13 mouse cellular contexts compared by ENCODE assay signal in the genomic region with DNA sequence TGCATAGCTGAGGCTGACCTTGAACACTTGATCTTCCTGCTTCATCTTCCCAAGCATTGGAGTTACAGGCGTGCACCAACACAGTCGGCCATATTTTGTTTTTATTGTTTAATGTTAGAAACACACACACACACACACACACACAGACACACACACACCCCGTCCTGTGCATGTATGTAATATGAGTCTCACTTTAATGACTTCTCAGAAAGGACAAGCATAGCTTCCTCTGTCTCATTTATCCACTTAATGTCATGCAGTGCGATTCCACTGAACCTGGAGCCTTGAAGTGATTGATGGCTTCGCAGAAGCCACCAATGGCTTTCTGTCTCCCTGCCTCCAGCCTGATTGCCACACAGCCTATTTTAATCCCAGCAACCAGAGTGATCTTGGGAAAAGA. TPM values are rescaled to one million over a fixed set of nuclear protein-coding genes. Genes with fewer than 3 reads are reported as not detected.
A peak's percentile ranks its signal among the peaks of the same experiment; 100 is the strongest.
DNase-seq lines count a peak whose midpoint lies in the region; ATAC-seq and TF ChIP-seq lines count a peak whose summit lies in the region.
"Had no signal": no experiment of that assay in that cellular context is flagged by ENCODE, and none has a peak within 500 bp of the region (broad histone marks: within the 10 kb centered on the region; RNA-seq: fewer than 3 reads in every experiment).

No protein-coding gene starts in this region.

- peak overlapping the region; percentile 83 for H3K27ac ChIP-seq in hindbrain, embryonic 13.5 days
- peak overlapping the region; percentile 72; the same call in 1 of the 2 replicates for H3K27ac ChIP-seq in neural tube, embryonic 11.5 days (ENCODE audit: low read depth, low read length)
- H3K27ac ChIP-seq in heart, embryonic 10.5 days, result no peak overlapping the region
- no peak overlapping the region for H3K27ac ChIP-seq in heart, adult 2 months
- H3K27ac ChIP-seq: embryonic facial prominence, embryonic 13.5 days; limb, embryonic 12.5 days had no signal

- 34% methylated on average over 5 of the region's 5 CpGs for WGBS in hindbrain, embryonic 13.5 days
- 46% methylated on average over 5 of the region's 5 CpGs for WGBS in neural tube, embryonic 11.5 days
- WGBS in heart, embryonic 10.5 days, result 56% methylated on average over 5 of the region's 5 CpGs
- WGBS in heart, adult 2 months, result 62% methylated on average over 5 of the region's 5 CpGs

- intact Hi-C loops in heart, adult 2 months (cut with DNase I), result no loop called here

- no peaks in the 10 kb centered on the region for H3K36me3 ChIP-seq in hindbrain, embryonic 13.5 days
- H3K36me3 ChIP-seq in neural tube, embryonic 11.5 days (ENCODE audit: control insufficient read depth, insufficient read depth, low read length), result no peaks in the 10 kb centered on the region
- H3K36me3 ChIP-seq in heart, embryonic 10.5 days, result no peaks in the 10 kb centered on the region
- H3K36me3 ChIP-seq in heart, adult 2 months (ENCODE audit: control insufficient read depth, insufficient read depth, low read length), result no peaks in the 10 kb centered on the region
- H3K36me3 ChIP-seq: embryonic facial prominence, embryonic 13.5 days; limb, embryonic 12.5 days had no signal

- no peak overlapping the region for H3K9ac ChIP-seq in hindbrain, embryonic 13.5 days
- H3K9ac ChIP-seq in neural tube, embryonic 11.5 days (ENCODE audit: low read length), result no peak overlapping the region; the same call in 1 of the 2 replicates
- no peak overlapping the region for H3K9ac ChIP-seq in heart, adult 2 months (ENCODE audit: low read depth, low read length)
- H3K9ac ChIP-seq: embryonic facial prominence, embryonic 13.5 days; limb, embryonic 12.5 days had no signal

- no peaks in the 10 kb centered on the region for H3K79me2 ChIP-seq in heart, adult 2 months (replicated peaks; ENCODE audit: control insufficient read depth, insufficient read depth, low read length)

- no peak for TF ChIP-seq CTCF in heart, adult 2 months (IDR thresholded peaks at IDR 0.05)

- H3K9me3 ChIP-seq in hindbrain, embryonic 13.5 days, result no peaks in the 10 kb centered on the region
- no peaks in the 10 kb centered on the region for H3K9me3 ChIP-seq in neural tube, embryonic 11.5 days (ENCODE audit: control insufficient read depth, low read length)
- H3K9me3 ChIP-seq in heart, embryonic 10.5 days, result no peaks in the 10 kb centered on the region
- H3K9me3 ChIP-seq: embryonic facial prominence, embryonic 13.5 days; limb, embryonic 12.5 days; megakaryocyte, embryonic 14.5 days had no signal

- peak; percentile 86 for ATAC-seq in hindbrain, embryonic 13.5 days (ENCODE audit: low FRiP score)
- peak; percentile 84 for ATAC-seq in neural tube, embryonic 11.5 days (ENCODE audit: insufficient read depth, low FRiP score, low TSS enrichment)
- ATAC-seq: intestine, postnatal 0 days had no signal

- no peaks in the 10 kb centered on the region for H3K27me3 ChIP-seq in hindbrain, embryonic 13.5 days
- H3K27me3 ChIP-seq in neural tube, embryonic 11.5 days (ENCODE audit: control insufficient read depth, insufficient read depth, low read length), result no peaks in the 10 kb centered on the region
- 0 out of 2 replicates have a peak, but pooled peaks cover 3% of the 10 kb centered on the region for H3K27me3 ChIP-seq in heart, embryonic 10.5 days (ENCODE audit: insufficient read depth, poor library complexity, severe bottlenecking)
- no peaks in the 10 kb centered on the region for H3K27me3 ChIP-seq in heart, adult 2 months (ENCODE audit: control insufficient read depth, insufficient read depth, low read length)
- H3K27me3 ChIP-seq: embryonic facial prominence, embryonic 13.5 days; limb, embryonic 12.5 days; megakaryocyte, embryonic 14.5 days had no signal

- TF ChIP-seq POLR2A in heart, adult 2 months (IDR thresholded peaks at IDR 0.05; ENCODE audit: insufficient read depth, low read depth, low read length), result no peak

- H3K4me2 ChIP-seq in hindbrain, embryonic 13.5 days, result peak overlapping the region; percentile 31
- no peak overlapping the region for H3K4me2 ChIP-seq in neural tube, embryonic 11.5 days (ENCODE audit: low read depth)
- H3K4me2 ChIP-seq: embryonic facial prominence, embryonic 13.5 days; limb, embryonic 12.5 days had no signal

- H3K4me3 ChIP-seq in hindbrain, embryonic 13.5 days, result no peak overlapping the region
- no peak overlapping the region for H3K4me3 ChIP-seq in neural tube, embryonic 11.5 days (ENCODE audit: low read depth, low read length)
- no peak overlapping the region for H3K4me3 ChIP-seq in heart, embryonic 10.5 days
- no peak overlapping the region for H3K4me3 ChIP-seq in heart, adult 2 months
- H3K4me3 ChIP-seq: embryonic facial prominence, embryonic 13.5 days; limb, embryonic 12.5 days; megakaryocyte, embryonic 14.5 days had no signal

- DNase-seq in layer of hippocampus, adult 9-11 months, result peak; percentile 29
- DNase-seq in layer of hippocampus, adult 9-10 months (ENCODE audit: low spot score), result no peak
- peak; percentile 56 for DNase-seq in embryo, embryonic 10 days (ENCODE audit: low spot score)
- DNase-seq in neural tube, embryonic 11.5 days (ENCODE audit: low spot score), result peak; percentile 38
- DNase-seq in B cell, adult 2 months, result no peak
- DNase-seq in heart, embryonic 10.5 days (ENCODE audit: low spot score), result no peak
- no peak for DNase-seq in heart, adult 2 months

- TF ChIP-seq EP300 in heart, adult 2 months (IDR thresholded peaks at IDR 0.05; ENCODE audit: insufficient read depth, low read depth, low read length), result no peak

- peaks cover 42% of the 10 kb centered on the region for H3K4me1 ChIP-seq in hindbrain, embryonic 13.5 days (replicated peaks)
- no peaks in the 10 kb centered on the region for H3K4me1 ChIP-seq in neural tube, embryonic 11.5 days (ENCODE audit: control insufficient read depth, insufficient read depth, low read length)
- H3K4me1 ChIP-seq in heart, embryonic 10.5 days, result 0 out of 2 replicates have a peak, but pooled peaks cover 4% of the 10 kb centered on the region
- H3K4me1 ChIP-seq in heart, adult 2 months (ENCODE audit: control insufficient read depth, insufficient read depth, low read length), result no peaks in the 10 kb centered on the region
- H3K4me1 ChIP-seq: megakaryocyte, embryonic 14.5 days had no signal

RNA-seq across cellular contexts. Expression of a gene that starts 15.2 kb away (rescaled TPM):
- 51.3 and 57.4 TPM in 2 replicates for polyA plus RNA-seq in hindbrain, embryonic 13.5 days (2015; fragmentation: Nextera tagmentation; extraction: Ambion mirVana)
- 24.0 and 27.4 TPM in 2 replicates for polyA plus RNA-seq in neural tube, embryonic 11.5 days (2014; fragmentation: Nextera tagmentation; extraction: Ambion mirVana)
- 0.17 and 0.46 TPM in 2 replicates for polyA plus RNA-seq in heart, embryonic 10.5 days (2016; fragmentation: Nextera tagmentation; extraction: Ambion mirVana)
- total RNA-seq in heart, adult 2 months (2021), result 1 to 10 TPM; 1.3 to 2.5 TPM
- 0.41 and 1.9 TPM in 2 replicates for polyA plus RNA-seq in heart, adult 2 months (2012; rRNA removed)
- total RNA-seq: granulocyte monocyte progenitor cell, adult 5-6 weeks had no signal

Comparison
In these comparisons a context has a peak if more than half of its experiments do, and no peak if none do; other contexts are left out.
1. DNase-seq: peak in layer of hippocampus, adult 9-11 months (single experiment), embryo, embryonic 10 days (single experiment) and neural tube, embryonic 11.5 days (single experiment); none in layer of hippocampus, adult 9-10 months (single experiment), B cell, adult 2 months (0 of 2), heart, embryonic 10.5 days (single experiment) and heart, adult 2 months (0 of 2).
2. H3K27ac ChIP-seq: peak in hindbrain, embryonic 13.5 days (single experiment) and neural tube, embryonic 11.5 days (single experiment); none in heart, embryonic 10.5 days (single experiment) and heart, adult 2 months (single experiment).